Mouse (Mus musculus): ENCODE results near the gene Sugp1. TPM values are rescaled to one million over a fixed set of nuclear protein-coding genes. Genes with fewer than 3 reads are reported as not detected.

Sugp1 gene
- polyA plus RNA-seq, 1 experiment from 2014 or later: 61.9 TPM

GRCm38 (mm10) chr8:70114488-70114887 lies 71.9 kb downstream of the Sugp1 start:
- 23% methylated on average over 6 of the region's 6 CpGs for WGBS
- Histone ChIP-seq H3K4me2 (ENCODE audit: low read length) (no peak overlapping the region), H3K9ac (ENCODE audit: low read depth, low read length) (no peak overlapping the region), H3K36me3 (ENCODE audit: control insufficient read depth, insufficient read depth, low read length) (peaks cover 40% of the 10 kb centered on the region), H3K27ac (ENCODE audit: low read length) (no peak overlapping the region), H3K4me3 (ENCODE audit: low read depth, low read length) (no peak overlapping the region), H3K9me3 (replicated peaks; ENCODE audit: control insufficient read depth, low read length, poor library complexity, severe bottlenecking) (no peaks in the 10 kb centered on the region), H3K27me3 (ENCODE audit: control insufficient read depth, insufficient read depth, low read depth, low read length) (no peaks in the 10 kb centered on the region), H3K4me1 (ENCODE audit: control insufficient read depth, insufficient read depth, low read length) (peaks cover 32% of the 10 kb centered on the region)
- ATAC-seq: no peak

- Histone ChIP-seq H3K9ac (ENCODE audit: low read depth, low read length) (0 out of 2 replicates have a peak overlapping the region, but pooled peaks have one; percentile 8), H3K36me3 (ENCODE audit: control insufficient read depth, insufficient read depth, low read length) (peaks cover 35% of the 10 kb centered on the region), H3K9me3 (replicated peaks; ENCODE audit: control insufficient read depth, low read length, poor library complexity, severe bottlenecking) (no peaks in the 10 kb centered on the region), H3K4me2 (ENCODE audit: low read length) (no peak overlapping the region), H3K27me3 (ENCODE audit: control insufficient read depth, insufficient read depth, low read depth, low read length) (no peaks in the 10 kb centered on the region), H3K4me3 (ENCODE audit: low read depth, low read length) (no peak overlapping the region), H3K27ac (ENCODE audit: low read length) (no peak overlapping the region), H3K4me1 (ENCODE audit: control insufficient read depth, insufficient read depth, low read length) (peaks cover 32% of the 10 kb centered on the region)
- no peak for ATAC-seq
- 67% methylated on average over 13 of the region's 13 CpGs for WGBS
Observed at GRCm38 (mm10) chr8:70114892-70115291, 72.3 kb downstream of the Sugp1 start.

GRCm38 (mm10) chr8:70117611-70118010 lies 75.0 kb downstream of the Sugp1 start:
- Histone ChIP-seq H3K27ac (ENCODE audit: low read length) (no peak overlapping the region), H3K9me3 (replicated peaks; ENCODE audit: control insufficient read depth, low read length, poor library complexity, severe bottlenecking) (no peaks in the 10 kb centered on the region), H3K27me3 (ENCODE audit: control insufficient read depth, insufficient read depth, low read depth, low read length) (no peaks in the 10 kb centered on the region), H3K4me2 (ENCODE audit: low read length) (peak overlapping the region; percentile 71), H3K9ac (ENCODE audit: low read depth, low read length) (peak overlapping the region; percentile 87; the same call in 1 of the 2 replicates), H3K36me3 (ENCODE audit: control insufficient read depth, insufficient read depth, low read length) (peaks cover 17% of the 10 kb centered on the region; the same call in 1 of the 2 replicates), H3K4me3 (ENCODE audit: low read depth, low read length) (peak overlapping the region; percentile 76), H3K4me1 (ENCODE audit: control insufficient read depth, insufficient read depth, low read length) (peaks cover 29% of the 10 kb centered on the region)
- no peak for ATAC-seq
- 12% methylated on average over 9 of the region's 9 CpGs for WGBS

GRCm38 (mm10) chr8:70118726-70119700 lies 76.4 kb downstream of the Sugp1 start:
- peak overlapping the region; percentile 71 for H3K4me2 ChIP-seq (ENCODE audit: low read length)
- peak overlapping the region; percentile 96 for H3K27ac ChIP-seq (ENCODE audit: low read length)
- H3K27me3 ChIP-seq (ENCODE audit: control insufficient read depth, insufficient read depth, low read depth, low read length): no peaks in the 10 kb centered on the region
- H3K4me1 ChIP-seq (ENCODE audit: control insufficient read depth, insufficient read depth, low read length): peaks cover 23% of the 10 kb centered on the region
- WGBS: 2% methylated on average over 17 of the region's 17 CpGs
- peaks cover 14% of the 10 kb centered on the region; the same call in 1 of the 2 replicates for H3K36me3 ChIP-seq (ENCODE audit: control insufficient read depth, insufficient read depth, low read length)
- peak overlapping the region; percentile 76 for H3K4me3 ChIP-seq (ENCODE audit: low read depth, low read length)
- ATAC-seq: peak; percentile 80
- H3K9me3 ChIP-seq (replicated peaks; ENCODE audit: control insufficient read depth, low read length, poor library complexity, severe bottlenecking): no peaks in the 10 kb centered on the region
- peak overlapping the region; percentile 87 for H3K9ac ChIP-seq (ENCODE audit: low read depth, low read length)

- peak within 1 kb of the TSS; percentile 96 for H3K27ac ChIP-seq (ENCODE audit: low read length)
- peak within 1 kb of the TSS; percentile 76 for H3K4me3 ChIP-seq (ENCODE audit: low read depth, low read length)
- H3K4me2 ChIP-seq (ENCODE audit: low read length): peak within 1 kb of the TSS; percentile 71
- WGBS: 1% methylated on average over 19 of the region's 19 CpGs
- H3K4me1 ChIP-seq (ENCODE audit: control insufficient read depth, insufficient read depth, low read length): peaks cover 23% of the 10 kb centered on the region
- ATAC-seq: peak; percentile 74
- peak within 1 kb of the TSS; percentile 87 for H3K9ac ChIP-seq (ENCODE audit: low read depth, low read length)
- H3K27me3 ChIP-seq (ENCODE audit: control insufficient read depth, insufficient read depth, low read depth, low read length): no peaks in the 10 kb centered on the region
- H3K36me3 ChIP-seq (ENCODE audit: control insufficient read depth, insufficient read depth, low read length): peaks cover 4% of the 10 kb centered on the region; the same call in 1 of the 2 replicates
- no peaks in the 10 kb centered on the region for H3K9me3 ChIP-seq (replicated peaks; ENCODE audit: control insufficient read depth, low read length, poor library complexity, severe bottlenecking)
Observed at GRCm38 (mm10) chr8:70120667-70121066, 78.1 kb downstream of the Sugp1 start, which contains the start of gene Ncan. Ncan (minus strand) TSS chr8:70120873.

Small RNA genes within 50 kb of the gene (microRNA-seq; reads per million reads assigned to microRNA genes)
- 3.1 reads per million, percentile 14 among the genes with 10 or more reads in this experiment for gene Mir7066

Other genes with a start within 250 kb of the Sugp1 start
- gene Gmip, start 234.1 kb upstream of the Sugp1 start, polyA plus RNA-seq (2015; fragmentation: Nextera tagmentation; extraction: Ambion mirVana): 40.3 and 42.1 TPM in 2 replicates
- gene Lpar2, start 220.4 kb upstream of the Sugp1 start, polyA plus RNA-seq (2015; fragmentation: Nextera tagmentation; extraction: Ambion mirVana): 0.69 and 0.88 TPM in 2 replicates
- gene Pbx4, start 210.3 kb upstream of the Sugp1 start, polyA plus RNA-seq (2015; fragmentation: Nextera tagmentation; extraction: Ambion mirVana): 58.9 and 65.7 TPM in 2 replicates
- gene Cilp2, start 155.1 kb upstream of the Sugp1 start, polyA plus RNA-seq (2015; fragmentation: Nextera tagmentation; extraction: Ambion mirVana): 6.3 and 6.6 TPM in 2 replicates
- gene Tssk6, start 140.6 kb upstream of the Sugp1 start, polyA plus RNA-seq (2015; fragmentation: Nextera tagmentation; extraction: Ambion mirVana): 3.0 and 3.5 TPM in 2 replicates
- gene Ndufa13, start 140.3 kb upstream of the Sugp1 start, polyA plus RNA-seq (2015; fragmentation: Nextera tagmentation; extraction: Ambion mirVana): 172 TPM in 2 replicates
- gene Yjefn3, start 140.1 kb upstream of the Sugp1 start, polyA plus RNA-seq (2015; fragmentation: Nextera tagmentation; extraction: Ambion mirVana): 12.0 and 12.3 TPM in 2 replicates
- 15.8 and 19.1 TPM in 2 replicates for gene Gatad2a, start 46.4 kb upstream of the Sugp1 start, polyA plus RNA-seq (2015; fragmentation: Nextera tagmentation; extraction: Ambion mirVana)
- gene Mau2, start 79 bp upstream of the Sugp1 start, polyA plus RNA-seq (2015; fragmentation: Nextera tagmentation; extraction: Ambion mirVana): 75.8 and 79.0 TPM in 2 replicates
- gene Tm6sf2, start 30.1 kb downstream of the Sugp1 start, polyA plus RNA-seq (2015; fragmentation: Nextera tagmentation; extraction: Ambion mirVana): 1.3 and 1.4 TPM in 2 replicates
- gene Hapln4, start 40.6 kb downstream of the Sugp1 start, polyA plus RNA-seq (2015; fragmentation: Nextera tagmentation; extraction: Ambion mirVana): 0.89 and 0.93 TPM in 2 replicates
- gene Ncan, start 78.1 kb downstream of the Sugp1 start, polyA plus RNA-seq (2015; fragmentation: Nextera tagmentation; extraction: Ambion mirVana): 169 and 189 TPM in 2 replicates
- 35.0 and 38.2 TPM in 2 replicates for gene Nr2c2ap, start 88.5 kb downstream of the Sugp1 start, polyA plus RNA-seq (2015; fragmentation: Nextera tagmentation; extraction: Ambion mirVana)
- 10.7 and 11.8 TPM in 2 replicates for gene Rfxank, start 96.3 kb downstream of the Sugp1 start, polyA plus RNA-seq (2015; fragmentation: Nextera tagmentation; extraction: Ambion mirVana)
- gene Borcs8, start 96.7 kb downstream of the Sugp1 start, polyA plus RNA-seq (2015; fragmentation: Nextera tagmentation; extraction: Ambion mirVana): 48.7 and 55.5 TPM in 2 replicates
- 0.51 and 0.73 TPM in 2 replicates for gene Mef2b, start 96.9 kb downstream of the Sugp1 start, polyA plus RNA-seq (2015; fragmentation: Nextera tagmentation; extraction: Ambion mirVana)
- 51.0 and 54.5 TPM in 2 replicates for gene Tmem161a, start 129.5 kb downstream of the Sugp1 start, polyA plus RNA-seq (2015; fragmentation: Nextera tagmentation; extraction: Ambion mirVana)
- 6.8 and 9.2 TPM in 2 replicates for gene Slc25a42, start 169.5 kb downstream of the Sugp1 start, polyA plus RNA-seq (2015; fragmentation: Nextera tagmentation; extraction: Ambion mirVana)
- gene Sugp2, start 191.4 kb downstream of the Sugp1 start, polyA plus RNA-seq (2015; fragmentation: Nextera tagmentation; extraction: Ambion mirVana): 104 TPM in 2 replicates
- gene Armc6, start 191.7 kb downstream of the Sugp1 start, polyA plus RNA-seq (2015; fragmentation: Nextera tagmentation; extraction: Ambion mirVana): 116 and 133 TPM in 2 replicates
- gene Homer3, start 240.0 kb downstream of the Sugp1 start, polyA plus RNA-seq (2015; fragmentation: Nextera tagmentation; extraction: Ambion mirVana): 26.3 and 29.9 TPM in 2 replicates

Data from midbrain, embryonic 16.5 days (tissue).